Mouse (Mus musculus) heart, adult 2 months (tissue): ENCODE data around the gene Zbtb40.

Experiments
- CTCF ChIP-seq: fragments of 200-600 bp; IDR thresholded peaks from 2 replicates; pipeline ENCODE4 v1.8.1; 2022; ENCODE audit warnings: antibody characterized with exemption, mild to moderate bottlenecking, moderate library complexity
- EP300 ChIP-seq: fragments of 200-500 bp; IDR thresholded peaks from 2 replicates; pipeline ENCODE4 v1.6.1; 2011; ENCODE audit warnings: low read depth, low read length, control low read depth; ENCODE audit not compliant: insufficient read depth
- POLR2A ChIP-seq: fragments of 200-500 bp; IDR thresholded peaks from 2 replicates; pipeline ENCODE4 v1.6.1; 2011; ENCODE audit warnings: mild to moderate bottlenecking, low read depth, low read length, control low read depth; ENCODE audit not compliant: insufficient read depth

DNA sequence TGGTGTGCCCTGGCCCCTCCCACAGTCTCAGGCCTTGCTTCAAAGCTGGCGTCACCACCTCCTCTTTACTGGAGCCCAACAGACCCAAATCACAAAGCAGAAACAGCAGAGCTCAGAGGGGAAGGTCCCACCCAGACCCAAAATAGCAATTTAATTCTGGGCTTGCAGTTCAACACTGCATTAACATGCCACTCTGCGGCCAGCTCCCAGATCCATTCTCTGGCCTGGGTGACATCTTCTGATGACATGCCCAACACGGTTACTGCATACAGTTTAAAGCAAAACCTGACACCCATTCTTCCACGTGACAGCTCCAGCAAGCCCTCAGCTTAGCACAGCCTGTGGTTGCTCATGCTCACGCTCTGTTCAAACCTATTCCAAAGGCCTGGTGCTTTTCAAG lies 4.1 kb downstream of the Zbtb40 start:
- TF ChIP-seq CTCF (no peak), POLR2A (no peak), EP300 (no peak)
